Mouse (Mus musculus) stomach, embryonic 14.5 days (tissue): Measurements from ENCODE around the gene Cntn4. TPM values are rescaled to one million over a fixed set of nuclear protein-coding genes. Genes with fewer than 3 reads are reported as not detected.
"Not testable (repeated sequence)": the region's sequence is repeated elsewhere in the genome, so short reads cannot be mapped to it uniquely, and the experiment has no call there.

Source experiments
- ATAC-seq: fragments of 200-750 bp; cut with Nextera tagmentation; 2 replicates; pipeline ENCODE4 v1.8.0; 2017; ENCODE audit warnings: low read depth, moderate TSS enrichment; ENCODE audit not compliant: insufficient number of reproducible peaks, insufficient read depth, low FRiP score
- H3K27ac ChIP-seq: fragments of 300-500 bp; sonication (generic); 2 replicates; pipeline ENCODE4 v1.5.1; 2014; ENCODE audit warnings: mild to moderate bottlenecking, low read length, moderate library complexity, mixed read lengths
- H3K27me3 ChIP-seq: fragments of 300-500 bp; sonication (generic); 2 replicates; pipeline ENCODE4 v1.6.1; 2014; ENCODE audit warnings: low read length, control low read depth, mixed read lengths; ENCODE audit not compliant: control insufficient read depth, insufficient read depth
- H3K36me3 ChIP-seq: fragments of 300-500 bp; sonication (generic); 2 replicates; pipeline ENCODE4 v1.6.1; 2014; ENCODE audit warnings: mild to moderate bottlenecking, control low read depth, low read length, moderate library complexity, mixed read lengths; ENCODE audit not compliant: control insufficient read depth, insufficient read depth
- H3K4me1 ChIP-seq: fragments of 300-500 bp; sonication (generic); 2 replicates; pipeline ENCODE4 v1.6.1; 2014; ENCODE audit warnings: low read length, control low read depth, mixed read lengths; ENCODE audit not compliant: control insufficient read depth, insufficient read depth
- H3K4me2 ChIP-seq: fragments of 300-500 bp; sonication (generic); replicated peaks from 2 replicates; pipeline ENCODE4 v1.6.1; 2014; ENCODE audit warnings: low read depth, low read length, control low read depth
- H3K4me3 ChIP-seq: fragments of 300-500 bp; sonication (generic); 2 replicates; pipeline ENCODE4 v1.5.1; 2014; ENCODE audit warnings: low read depth, low read length, control low read depth
- H3K9ac ChIP-seq: fragments of 300-500 bp; sonication (generic); replicated peaks from 2 replicates; pipeline ENCODE4 v1.6.1; 2014; ENCODE audit warnings: low read depth, mild to moderate bottlenecking, control low read depth, low read length, moderate library complexity, mixed read lengths
- H3K9me3 ChIP-seq: fragments of 300-500 bp; sonication (generic); 2 replicates; pipeline ENCODE4 v1.6.1; 2016; ENCODE audit warnings: low read depth, low read length, control low read depth; ENCODE audit not compliant: control insufficient read depth
- WGBS: fragments of 180-500 bp; shearing (Covaris S2); extraction: QIAGEN DNeasy Blood & Tissue Kit; methylation state at CpG from one replicate; pipeline ENCODE4 v1.1.7; 2014; 5-methylcytosine and 5-hydroxymethylcytosine counted together
- polyA plus RNA-seq: library from polyadenylated mRNA; unstranded; fragments of >200 nt; fragmentation: Nextera tagmentation; extraction: Ambion mirVana; gene quantifications from 2 replicates; pipeline ENCODE4 v1.2.1, GENCODE M21; 2014

Gene Cntn4
- polyA plus RNA-seq, 1 experiment from 2014 or later, result 5.2 TPM

- 77% methylated on average over 3 of the region's 3 CpGs for WGBS
- no peaks in the 10 kb centered on the region for H3K27me3 ChIP-seq
- no peaks in the 10 kb centered on the region for H3K4me1 ChIP-seq
- H3K4me2 ChIP-seq, result no peak overlapping the region
- H3K27ac ChIP-seq, result no peak overlapping the region
- no peaks in the 10 kb centered on the region for H3K36me3 ChIP-seq
- no peak overlapping the region for H3K4me3 ChIP-seq
- H3K9ac ChIP-seq, result no peak overlapping the region
- ATAC-seq, result no peak
- no peaks in the 10 kb centered on the region for H3K9me3 ChIP-seq
Measured at GRCm38 (mm10) chr6:106336805-106337204, 659.3 kb downstream of the Cntn4 start.

- Histone ChIP-seq H3K4me2 (no peak overlapping the region), H3K4me1 (no peaks in the 10 kb centered on the region), H3K4me3 (no peak overlapping the region), H3K36me3 (no peaks in the 10 kb centered on the region), H3K27me3 (no peaks in the 10 kb centered on the region), H3K9ac (no peak overlapping the region), H3K27ac (no peak overlapping the region), H3K9me3 (no peaks in the 10 kb centered on the region)
- no peak for ATAC-seq
Measured at GRCm38 (mm10) chr6:106337829-106338228, 660.4 kb downstream of the Cntn4 start.

- Histone ChIP-seq H3K4me2 (no peak overlapping the region), H3K4me3 (no peak overlapping the region), H3K9ac (no peak overlapping the region), H3K27ac (no peak overlapping the region), H3K36me3 (no peaks in the 10 kb centered on the region), H3K4me1 (no peaks in the 10 kb centered on the region), H3K27me3 (no peaks in the 10 kb centered on the region), H3K9me3 (no peaks in the 10 kb centered on the region)
- ATAC-seq, result no peak
Measured at GRCm38 (mm10) chr6:106341114-106341513, 663.7 kb downstream of the Cntn4 start.

- no peak overlapping the region for H3K27ac ChIP-seq
- H3K27me3 ChIP-seq, result no peaks in the 10 kb centered on the region
- H3K9me3 ChIP-seq, result no peaks in the 10 kb centered on the region
- H3K36me3 ChIP-seq, result no peaks in the 10 kb centered on the region
- H3K4me3 ChIP-seq, result no peak overlapping the region
- H3K4me2 ChIP-seq, result no peak overlapping the region
- H3K9ac ChIP-seq, result no peak overlapping the region
- H3K4me1 ChIP-seq, result no peaks in the 10 kb centered on the region
- ATAC-seq, result no peak
- WGBS, result 28% methylated on average over 3 of the region's 3 CpGs
Measured at GRCm38 (mm10) chr6:106350072-106350471, 672.6 kb downstream of the Cntn4 start.

- WGBS, result 60% methylated on average over 2 of the region's 2 CpGs
- no peak for ATAC-seq
- H3K9me3 ChIP-seq, result no peaks in the 10 kb centered on the region
- no peaks in the 10 kb centered on the region for H3K36me3 ChIP-seq
- H3K4me2 ChIP-seq, result no peak overlapping the region
- no peaks in the 10 kb centered on the region for H3K27me3 ChIP-seq
- H3K27ac ChIP-seq, result no peak overlapping the region
- H3K4me1 ChIP-seq, result no peaks in the 10 kb centered on the region
- no peak overlapping the region for H3K4me3 ChIP-seq
- H3K9ac ChIP-seq, result no peak overlapping the region
Measured at GRCm38 (mm10) chr6:106351389-106351788, 673.9 kb downstream of the Cntn4 start.

GRCm38 (mm10) chr6:106358801-106359200 is 681.3 kb downstream of the Cntn4 start:
- not testable (repeated sequence) for H3K36me3 ChIP-seq, H3K27me3 ChIP-seq, H3K9me3 ChIP-seq, H3K9ac ChIP-seq, H3K4me1 ChIP-seq, H3K27ac ChIP-seq, H3K4me3 ChIP-seq, ATAC-seq, H3K4me2 ChIP-seq
- 82% methylated on average over 2 of the region's 2 CpGs for WGBS

- Histone ChIP-seq H3K4me1 (no peaks in the 10 kb centered on the region), H3K4me3 (no peak overlapping the region), H3K9me3 (no peaks in the 10 kb centered on the region), H3K27me3 (no peaks in the 10 kb centered on the region), H3K9ac (no peak overlapping the region), H3K4me2 (no peak overlapping the region), H3K36me3 (no peaks in the 10 kb centered on the region), H3K27ac (no peak overlapping the region)
- WGBS, result 76% methylated on average over 6 of the region's 6 CpGs
- no peak for ATAC-seq
Measured at GRCm38 (mm10) chr6:106381288-106382025, 704.0 kb downstream of the Cntn4 start.

- no peaks in the 10 kb centered on the region for H3K9me3 ChIP-seq
- WGBS, result 79% methylated on average over 2 of the region's 2 CpGs
- H3K9ac ChIP-seq, result no peak overlapping the region
- ATAC-seq, result no peak
- H3K27me3 ChIP-seq, result no peaks in the 10 kb centered on the region
- no peak overlapping the region for H3K4me2 ChIP-seq
- H3K27ac ChIP-seq, result no peak overlapping the region
- H3K36me3 ChIP-seq, result no peaks in the 10 kb centered on the region
- H3K4me1 ChIP-seq, result no peaks in the 10 kb centered on the region
- H3K4me3 ChIP-seq, result no peak overlapping the region
Measured at GRCm38 (mm10) chr6:106387833-106388406, 710.5 kb downstream of the Cntn4 start.

- H3K9me3 ChIP-seq, result no peaks in the 10 kb centered on the region
- no peaks in the 10 kb centered on the region for H3K36me3 ChIP-seq
- no peak overlapping the region for H3K9ac ChIP-seq
- H3K4me2 ChIP-seq, result no peak overlapping the region
- ATAC-seq, result no peak
- no peak overlapping the region for H3K27ac ChIP-seq
- H3K4me3 ChIP-seq, result no peak overlapping the region
- WGBS, result 73% methylated on average over 3 of the region's 3 CpGs
- no peaks in the 10 kb centered on the region for H3K4me1 ChIP-seq
- H3K27me3 ChIP-seq, result no peaks in the 10 kb centered on the region
Measured at GRCm38 (mm10) chr6:106408014-106408413, 730.6 kb downstream of the Cntn4 start.
